Mouse (Mus musculus) common myeloid progenitor, adult 5-6 weeks (primary cell): ENCODE measurements around the gene Psme4. TPM values are rescaled to one million over a fixed set of nuclear protein-coding genes. Genes with fewer than 3 reads are reported as not detected.
"Not testable (repeated sequence)": the region's sequence is repeated elsewhere in the genome, so short reads cannot be mapped to it uniquely, and the experiment has no call there.

Experiments used
- ATAC-seq: replicated peaks from 2 replicates; pipeline ENCODE4 v1.8.0; 2016; ENCODE audit warnings: low read depth, mild to moderate bottlenecking, moderate TSS enrichment, inconsistent platforms; ENCODE audit not compliant: poor library complexity, severe bottlenecking
- total RNA-seq: library from RNA; stranded (forward); fragments of 200-1000, 187-1606 nt; gene quantifications from 2 replicates; pipeline ENCODE4 v1.2.3, GENCODE M21; 2017

Psme4 gene
- total RNA-seq, result 54.2 and 64.1 TPM in 2 replicates

DNA sequence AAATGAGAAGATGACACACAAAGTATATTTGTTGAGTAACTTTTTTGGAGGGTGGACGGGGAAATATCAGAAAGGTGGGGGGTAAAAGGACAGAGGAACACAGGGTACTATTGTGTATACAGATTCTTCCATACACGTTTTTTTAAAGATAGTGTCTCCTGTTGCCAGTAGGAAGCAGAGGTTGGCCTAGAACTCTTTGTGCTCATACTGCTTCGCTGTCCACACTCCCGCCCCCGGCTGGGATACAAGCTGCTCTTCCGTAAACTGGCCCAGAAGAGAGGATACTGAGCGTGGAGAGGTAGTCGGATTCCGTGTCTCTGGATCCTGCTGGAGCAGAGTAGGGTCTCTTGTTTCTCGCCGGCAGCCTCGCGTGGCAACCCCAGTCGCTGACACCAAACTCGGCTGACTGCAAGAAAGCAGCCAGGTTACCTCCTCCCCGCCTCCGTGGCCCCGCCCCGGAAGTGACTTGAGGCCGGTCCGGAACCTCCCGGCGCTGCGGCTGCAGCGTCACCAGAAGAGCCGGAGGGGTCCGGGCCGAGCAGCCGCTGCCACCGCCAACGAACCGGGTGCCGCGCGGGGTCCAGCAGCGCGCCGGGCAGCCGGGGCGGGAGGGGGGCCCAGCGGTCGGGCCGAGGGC is at the start of gene Psme4:
TSS of gene Psme4 (plus strand) at position 460 of the 637 bp plus-strand sequence.
- ATAC-seq, result peak; percentile 93

DNA sequence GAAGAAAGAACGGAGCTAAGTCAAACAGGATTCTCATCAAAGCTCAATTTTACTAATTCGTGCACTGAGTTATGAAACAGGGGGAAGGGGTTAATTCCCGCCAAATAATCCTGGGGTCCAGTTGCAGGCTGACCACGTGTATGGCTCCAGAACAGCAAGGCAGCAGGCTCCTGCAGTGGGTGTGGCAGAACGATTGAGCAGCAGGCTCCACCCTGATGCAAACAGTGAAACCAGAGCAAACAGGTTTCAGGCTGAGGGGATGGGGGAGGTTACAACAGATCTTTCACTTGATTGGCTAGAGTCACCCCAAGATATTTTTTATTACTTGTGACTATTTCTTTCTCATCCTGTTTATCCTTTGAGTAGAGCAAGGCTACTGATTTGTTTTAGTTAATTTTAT is 48.1 kb upstream of the Psme4 start:
- ATAC-seq, result no peak

DNA sequence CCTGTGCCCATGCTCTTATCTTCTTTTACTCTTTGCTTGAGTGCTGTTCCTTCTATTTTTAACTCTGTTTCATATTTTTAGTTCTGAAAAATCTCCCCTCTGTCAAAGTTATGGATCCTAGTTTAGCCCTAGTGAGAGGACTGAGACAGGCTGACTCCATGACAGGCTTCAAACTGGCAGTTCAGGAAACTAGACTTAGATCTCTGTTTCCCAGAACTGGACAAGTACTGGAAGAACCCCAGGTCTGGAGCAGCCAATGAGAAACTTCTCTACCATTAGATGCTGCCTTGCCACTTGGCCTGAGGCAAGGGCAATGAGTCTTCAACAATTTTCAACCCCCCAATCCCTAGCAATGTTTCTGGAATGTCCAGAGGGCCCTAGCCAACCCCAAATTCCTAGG is 40.8 kb upstream of the Psme4 start:
- ATAC-seq, result no peak

DNA sequence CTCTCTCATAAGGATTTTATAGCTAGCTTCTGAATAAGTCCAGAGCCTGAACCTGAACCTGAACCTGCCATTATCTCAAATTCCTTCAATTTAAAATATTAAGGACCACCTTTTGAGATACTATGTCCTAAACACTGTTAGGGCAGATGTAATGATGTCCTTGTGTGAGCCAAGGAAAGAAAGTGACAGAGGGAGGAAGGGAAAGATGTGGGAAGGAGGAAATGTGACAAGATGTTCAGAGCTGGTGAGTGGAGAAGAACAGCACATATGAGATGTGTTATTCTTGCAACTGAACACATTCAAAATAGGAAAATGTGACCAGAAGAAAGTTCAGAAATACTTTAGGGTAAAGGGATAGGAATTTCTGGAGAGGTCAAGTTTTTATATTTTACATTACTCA is 38.1 kb upstream of the Psme4 start:
- ATAC-seq, result no peak

DNA sequence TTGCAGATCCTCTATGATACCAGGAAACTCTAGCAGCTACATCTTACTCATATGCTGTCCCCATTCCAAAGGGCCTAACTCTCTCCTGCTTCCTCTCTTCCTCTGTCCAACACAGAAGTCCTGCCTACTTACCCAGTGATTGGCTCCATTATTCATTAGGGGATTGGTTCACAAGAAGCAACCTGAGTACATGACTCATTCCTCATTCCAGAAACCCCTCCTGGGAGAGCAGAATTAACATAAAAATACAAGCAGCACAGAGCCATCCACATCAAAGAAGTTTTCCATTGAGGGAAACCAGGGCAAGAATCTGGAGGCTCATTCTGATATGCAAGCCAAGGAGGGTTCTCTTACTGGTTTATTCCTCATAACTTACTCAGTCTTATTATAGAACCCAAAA is 27.5 kb upstream of the Psme4 start:
- no peak for ATAC-seq

DNA sequence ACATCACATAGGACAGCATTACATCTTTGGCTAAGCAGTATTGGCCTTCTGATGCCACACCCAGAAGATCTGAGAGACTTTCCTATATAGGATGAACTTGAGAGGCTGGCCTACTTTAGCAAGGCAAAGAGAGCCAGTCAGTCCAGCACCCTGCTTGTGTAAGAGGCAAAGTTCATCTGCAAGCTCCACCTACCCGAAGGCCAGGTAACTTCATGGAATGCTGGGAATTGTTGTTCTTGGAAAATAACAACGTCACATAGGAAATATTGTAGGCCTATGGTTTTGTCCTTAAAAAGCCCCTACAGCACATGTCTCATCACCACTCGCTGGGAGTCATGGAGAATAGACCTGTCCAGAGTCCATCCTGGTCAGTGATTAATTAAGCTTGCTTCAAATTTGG is 22.6 kb upstream of the Psme4 start:
- no peak for ATAC-seq

DNA sequence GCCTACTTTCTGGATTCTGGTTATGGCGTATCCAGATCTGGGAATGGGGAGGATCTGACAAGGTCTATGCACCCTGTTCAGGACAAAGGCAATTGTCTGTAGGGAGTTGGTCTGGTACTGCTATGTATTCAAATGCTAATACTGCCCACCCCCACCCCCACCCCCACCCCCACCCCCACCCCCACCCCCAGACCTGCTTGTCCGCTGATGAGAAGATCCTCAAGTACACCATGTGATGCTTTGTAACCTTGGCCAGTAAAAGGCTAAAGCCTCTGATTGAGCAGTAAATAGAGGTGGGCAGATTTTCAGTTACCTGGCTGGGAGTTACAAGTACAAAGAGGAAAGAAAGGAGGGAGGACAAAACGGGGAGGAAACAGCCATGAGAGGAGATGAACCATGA is 21.9 kb upstream of the Psme4 start:
- ATAC-seq, result no peak

DNA sequence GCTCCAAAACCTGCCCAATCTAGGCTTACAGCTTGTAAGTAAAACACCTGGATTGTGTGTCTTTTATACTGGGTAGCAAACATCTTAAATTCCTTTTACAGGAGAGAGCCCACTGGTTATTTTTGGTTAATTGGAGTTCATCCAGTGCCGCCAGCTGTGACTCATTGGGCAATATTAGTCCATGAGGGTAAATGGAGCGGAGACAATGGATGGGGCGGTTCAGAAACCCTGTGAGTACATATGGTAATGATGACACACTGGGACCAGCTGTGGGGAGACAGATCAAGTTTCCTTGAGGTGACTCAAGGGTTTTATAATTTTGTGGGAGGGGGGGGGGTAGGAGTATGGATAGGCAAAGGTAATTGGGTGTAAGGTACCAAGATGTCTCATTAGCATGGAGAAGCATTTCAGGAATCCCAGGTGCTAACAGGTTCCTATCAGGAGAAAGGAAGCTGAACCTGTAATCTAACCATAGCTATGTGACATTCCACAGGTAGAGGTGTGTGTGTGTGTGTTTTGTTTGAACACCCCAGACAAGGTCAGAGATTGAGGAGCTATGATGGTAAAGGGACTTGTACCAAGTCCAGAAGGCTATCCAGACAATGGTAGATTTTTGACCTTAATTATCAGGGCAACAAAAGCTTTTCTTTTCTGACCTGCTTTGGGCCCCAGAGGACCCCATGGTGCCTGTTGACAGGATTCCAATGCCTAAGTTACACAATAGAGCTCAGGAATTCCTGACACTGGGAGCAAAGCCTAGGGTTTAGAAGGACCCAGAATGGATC is 21.3 kb upstream of the Psme4 start:
- ATAC-seq, result no peak

DNA sequence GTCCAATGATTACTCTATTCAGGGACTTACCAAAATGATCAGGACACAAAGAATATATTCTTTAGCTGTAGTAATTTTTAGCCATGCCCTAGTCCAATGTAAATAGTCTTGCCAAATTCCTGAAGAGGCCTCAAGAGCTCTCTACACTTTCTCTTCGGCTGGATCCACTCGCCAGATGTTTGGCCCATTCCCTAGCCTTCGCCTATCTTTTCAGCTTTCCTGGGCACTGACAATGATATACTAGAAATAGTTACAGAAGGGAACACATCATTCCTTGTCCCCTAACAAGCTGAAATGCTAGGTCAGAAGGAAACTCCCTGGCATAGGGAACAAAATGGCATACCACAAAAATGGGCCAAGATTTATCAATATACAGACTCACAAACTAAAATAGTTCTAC is 18.6 kb upstream of the Psme4 start:
- ATAC-seq, result no peak

DNA sequence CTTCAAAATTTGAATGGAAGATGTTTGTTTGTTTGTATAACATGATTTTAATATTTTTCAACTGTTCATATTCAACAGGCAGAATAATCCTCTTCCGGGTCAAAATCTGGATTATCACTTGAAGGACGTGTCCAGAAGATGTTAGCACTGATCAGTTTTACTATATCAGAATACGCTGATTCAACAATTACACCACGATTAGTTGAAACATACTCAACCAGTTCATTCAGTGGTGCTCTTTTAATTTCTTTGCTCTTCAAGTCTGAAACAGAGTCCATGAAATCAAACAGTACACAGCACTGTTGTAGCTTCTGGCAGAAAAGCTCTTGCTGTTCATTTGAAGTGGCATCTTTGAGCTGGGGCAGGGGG is 17.1 kb upstream of the Psme4 start:
- ATAC-seq, result not testable (repeated sequence)

DNA sequence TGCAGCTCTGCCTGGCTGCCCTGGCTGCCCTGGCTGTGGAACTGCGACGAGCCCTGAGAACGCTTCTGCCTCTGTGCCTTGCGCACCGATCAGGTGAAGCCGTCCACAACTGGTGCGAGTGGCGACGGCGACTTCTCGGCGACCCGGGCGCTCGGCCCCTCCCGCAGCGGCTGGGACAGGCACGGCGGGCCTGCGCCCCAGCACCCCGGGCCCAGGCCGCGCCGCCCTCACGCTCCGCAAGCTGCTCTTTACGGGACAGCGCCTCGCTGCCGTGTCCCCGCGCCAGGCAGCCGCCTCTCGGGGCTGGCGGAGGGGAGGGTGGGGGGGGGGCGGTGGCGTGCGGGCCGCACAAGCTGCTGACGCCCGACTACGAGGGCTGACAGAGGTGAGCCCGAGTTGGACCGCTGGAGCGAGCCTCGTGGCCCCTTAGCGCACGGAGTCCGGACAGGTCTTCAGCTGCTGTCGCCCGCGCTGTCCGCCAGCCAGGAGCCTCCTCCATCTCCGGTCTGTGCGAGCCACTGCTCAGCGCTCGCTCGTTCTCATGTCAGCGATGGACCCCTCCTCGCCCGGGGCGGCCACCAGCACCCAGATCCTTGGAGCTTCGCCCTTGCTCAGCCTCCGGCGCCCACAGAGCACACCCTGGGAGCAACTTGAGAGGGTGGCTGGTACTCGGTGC is 16.5 kb upstream of the Psme4 start:
- peak; percentile 72 for ATAC-seq

DNA sequence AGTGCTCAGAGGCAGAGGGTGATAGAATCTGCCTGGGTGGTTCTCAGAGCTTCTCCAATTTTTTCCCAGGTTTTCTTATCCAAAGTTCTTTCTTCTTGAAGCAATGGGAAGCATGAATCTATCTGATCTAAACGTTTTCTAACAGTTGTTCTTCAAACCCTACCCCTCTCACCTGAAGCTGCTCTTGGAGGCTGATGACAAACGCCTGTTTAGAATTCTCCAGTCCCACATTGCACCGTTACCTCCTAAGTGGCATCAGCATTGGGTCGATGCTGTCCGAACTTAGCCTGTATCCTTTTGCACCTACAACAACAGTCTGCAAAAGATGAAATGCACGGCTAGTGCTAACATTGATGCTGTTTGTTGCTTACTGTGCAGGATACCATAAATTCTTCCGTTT is 10.1 kb upstream of the Psme4 start:
- ATAC-seq, result no peak

DNA sequence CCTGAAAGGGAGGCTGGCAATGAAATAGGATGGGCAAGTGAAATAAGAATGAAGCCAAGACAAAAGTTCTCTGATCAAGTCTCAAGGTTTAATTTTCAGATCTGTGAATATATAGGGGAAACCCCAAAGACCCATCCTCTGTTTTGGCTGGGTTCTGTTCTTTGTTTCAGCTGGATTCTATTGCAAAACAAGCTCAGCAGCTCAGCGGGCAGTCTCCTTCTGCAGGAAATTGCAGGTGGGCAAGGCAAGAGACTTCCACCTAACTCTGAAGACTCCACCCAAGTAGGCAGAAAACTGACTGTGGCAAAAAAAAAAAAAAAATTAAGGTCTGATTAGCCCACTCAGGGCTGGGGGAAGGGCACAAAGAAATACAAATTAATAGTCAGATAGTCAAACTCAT is 9.6 kb upstream of the Psme4 start:
- ATAC-seq, result no peak

DNA sequence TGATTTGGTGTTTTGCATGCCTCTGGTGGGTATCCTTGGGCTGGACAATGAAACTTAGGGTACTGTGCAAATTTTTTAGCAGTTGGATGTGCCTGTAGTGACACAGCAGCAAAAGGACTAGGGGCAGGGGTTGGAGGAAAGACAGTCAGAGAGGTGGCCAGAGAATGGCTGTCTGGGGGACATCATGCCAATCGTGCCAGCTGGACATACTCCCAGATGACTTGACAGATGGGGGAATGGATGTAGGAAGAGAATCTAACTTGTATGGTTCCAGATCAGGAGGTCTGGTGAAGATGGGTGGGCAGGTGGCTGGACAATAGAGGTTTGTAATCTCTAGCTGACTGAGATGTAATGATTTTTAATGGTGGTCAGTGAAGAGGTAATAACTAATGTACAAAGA is 6.5 kb upstream of the Psme4 start:
- no peak for ATAC-seq

DNA sequence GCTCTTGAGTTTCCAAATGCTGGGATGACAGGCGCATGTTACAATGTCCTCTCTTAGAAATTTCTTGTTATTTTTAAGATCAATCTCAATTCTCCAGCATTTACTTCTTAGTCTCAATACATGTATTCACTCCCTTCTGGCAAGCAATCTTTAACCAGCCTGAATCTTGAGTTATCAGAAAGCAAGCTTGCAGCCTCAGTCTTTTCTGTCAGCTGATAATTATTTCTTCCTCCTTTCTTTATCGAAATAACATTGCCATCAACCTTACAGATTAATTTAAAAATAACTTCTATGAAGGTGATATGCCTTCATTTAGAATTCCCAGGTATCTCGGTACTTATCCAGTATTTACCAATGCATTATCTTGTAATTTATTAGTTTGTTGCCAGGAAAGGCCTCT is 709 bp upstream of the Psme4 start:
- no peak for ATAC-seq

DNA sequence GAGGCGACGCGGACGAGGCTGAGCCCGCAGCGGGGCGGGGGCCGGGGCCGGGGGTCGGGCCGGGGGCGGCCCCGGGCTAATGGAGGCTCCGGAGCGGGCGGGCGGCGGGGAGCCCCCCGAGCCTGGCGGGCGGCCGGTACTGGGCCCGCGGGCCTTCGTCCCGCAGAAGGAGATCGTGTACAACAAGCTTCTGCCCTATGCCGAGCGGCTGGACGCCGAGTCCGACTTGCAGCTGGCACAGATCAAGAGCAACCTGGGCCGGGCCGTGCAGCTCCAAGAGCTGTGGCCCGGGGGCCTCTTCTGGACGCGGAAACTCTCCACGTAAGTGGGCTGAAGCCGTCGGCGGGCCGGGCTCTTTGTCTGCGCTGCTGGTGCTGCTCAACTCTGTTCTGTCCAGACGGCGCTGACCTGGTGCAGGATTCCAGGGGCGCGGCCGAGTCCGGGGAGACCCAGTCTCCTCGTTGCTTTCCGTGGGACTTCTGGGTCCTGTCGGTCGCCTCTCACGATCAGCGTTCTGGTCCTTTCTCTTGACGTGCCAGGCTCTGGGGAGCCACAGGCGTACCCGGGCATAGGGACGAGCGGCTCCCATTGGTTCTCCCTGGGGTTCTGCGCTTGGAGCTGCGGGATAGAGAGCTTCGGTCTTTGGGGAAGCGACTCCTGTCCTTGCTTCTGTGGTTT is 517 bp downstream of the Psme4 start:
- peak; percentile 52 for ATAC-seq

DNA sequence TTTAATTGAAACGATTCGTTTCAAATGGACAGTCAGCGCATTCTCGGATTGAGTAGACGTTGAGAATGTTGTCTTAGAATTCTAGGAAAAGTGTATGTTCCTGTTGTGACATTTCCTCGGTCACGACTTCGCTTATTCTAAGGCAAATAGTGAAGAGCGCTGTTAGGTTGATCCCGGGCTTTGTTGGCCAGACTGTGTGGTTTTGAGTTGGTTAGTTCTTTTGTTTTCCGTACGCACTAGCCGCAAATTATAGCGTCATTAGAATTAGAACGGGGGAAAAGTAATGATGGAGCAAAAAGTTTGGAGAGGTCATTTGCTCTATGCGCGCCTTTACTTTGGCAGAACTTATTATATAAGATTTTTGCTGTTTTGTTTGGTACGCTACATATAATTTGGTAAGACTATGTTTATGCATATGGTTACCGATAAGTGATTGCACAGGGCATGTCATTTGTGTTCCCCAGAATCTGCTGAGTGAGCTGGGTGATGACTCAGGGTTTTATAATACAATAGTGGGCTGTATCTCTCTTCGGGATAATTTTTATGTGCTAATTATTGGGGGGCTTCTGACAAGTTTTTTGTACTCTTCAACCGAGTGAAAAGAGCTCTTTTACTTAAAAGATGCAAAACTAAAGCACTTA is 1.4 kb downstream of the Psme4 start:
- peak; percentile 31 for ATAC-seq

DNA sequence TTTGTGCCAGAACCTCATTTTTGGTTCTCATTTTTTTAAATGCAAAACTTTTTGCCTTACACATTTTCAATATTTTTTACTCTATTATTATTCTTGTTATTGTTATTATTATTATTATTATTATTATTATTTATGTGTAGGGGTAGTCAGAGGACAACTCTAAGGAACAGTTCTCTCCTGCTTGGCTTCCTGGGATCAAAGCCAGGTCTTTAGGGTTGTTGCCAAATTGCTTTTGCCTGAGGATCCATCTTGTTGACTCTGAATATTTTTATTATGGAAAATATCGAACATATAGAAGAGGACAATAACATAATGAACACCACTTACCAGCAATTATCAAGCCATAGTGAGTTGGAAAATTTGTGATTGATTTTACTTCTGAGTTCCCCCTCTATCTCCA is 3.1 kb downstream of the Psme4 start:
- ATAC-seq, result no peak

DNA sequence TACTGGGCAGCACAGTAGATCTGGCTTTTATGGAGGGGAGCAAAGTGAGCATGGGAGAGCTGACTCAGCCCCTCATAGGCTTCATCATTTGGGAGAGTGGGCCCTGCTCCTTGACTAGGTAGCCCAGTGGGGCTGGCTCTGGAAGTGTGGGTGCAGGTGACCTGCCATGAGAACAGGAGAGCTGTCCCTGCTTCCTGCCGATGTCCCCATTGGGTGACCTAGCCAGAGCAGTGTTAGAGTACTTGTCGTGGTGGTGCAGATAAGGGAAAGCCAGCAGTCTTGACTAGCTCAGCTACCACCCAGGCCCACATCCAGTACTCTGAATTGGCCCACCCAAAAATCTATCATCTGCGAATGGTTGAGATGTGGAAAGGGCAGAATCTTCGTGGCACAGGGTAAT is 6.0 kb downstream of the Psme4 start:
- 0 out of 2 replicates have a peak, but pooled peaks have one; percentile 6 for ATAC-seq

DNA sequence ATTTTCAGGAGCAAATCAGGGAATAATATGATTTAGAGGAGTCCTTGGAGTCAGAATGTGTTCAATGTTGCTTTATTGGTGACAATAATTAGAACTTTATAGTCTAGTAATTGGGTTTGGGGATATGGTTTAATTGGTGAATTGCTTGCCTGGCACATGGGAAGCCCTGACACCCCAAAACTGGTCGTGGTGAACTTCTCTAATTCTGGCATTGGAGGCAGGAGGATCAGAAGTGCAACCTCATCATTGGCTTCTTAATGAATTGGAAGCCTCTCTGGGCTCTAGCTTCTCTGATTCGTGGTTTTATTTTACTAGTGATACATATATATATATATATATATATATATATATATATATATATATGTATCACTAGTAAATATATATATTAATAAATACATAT is 9.4 kb downstream of the Psme4 start:
- ATAC-seq, result no peak
